Mouse (Mus musculus): ENCODE results near the gene Col6a6.
"Not testable (repeated sequence)": the region's sequence is repeated elsewhere in the genome, so short reads cannot be mapped to it uniquely, and the experiment has no call there.

Gene Col6a6

GRCm38 (mm10) chr9:105827791-105828385 lies at the start of gene Col6a6:
Col6a6 (minus strand) TSS chr9:105828160.
- in situ Hi-C loops (cut with MboI; ENCODE audit: low pct_unique_long_range_greater_than_20kb in 1 of 2, low sequenced_read_pairs in 2 of 2, unreplicated experiment in 1 of 2): no loop called here

GRCm38 (mm10) chr9:105876124-105876523 lies 48.2 kb upstream of the Col6a6 start:
- in situ Hi-C loops (cut with MboI; ENCODE audit: low pct_unique_long_range_greater_than_20kb in 1 of 2, low sequenced_read_pairs in 2 of 2, unreplicated experiment in 1 of 2): no loop called here

- in situ Hi-C loops (cut with MboI; ENCODE audit: low pct_unique_long_range_greater_than_20kb in 1 of 2, low sequenced_read_pairs in 2 of 2, unreplicated experiment in 1 of 2): no loop called here
These were observed 43.7 kb upstream of the Col6a6 start for GRCm38 (mm10) chr9:105871643-105872042.

GRCm38 (mm10) chr9:105857773-105858172 lies 29.8 kb upstream of the Col6a6 start:
- in situ Hi-C loops (cut with MboI; ENCODE audit: low pct_unique_long_range_greater_than_20kb in 1 of 2, low sequenced_read_pairs in 2 of 2, unreplicated experiment in 1 of 2): loop anchor here in 1 of 2 experiments (5.0 kb wide), 1 partner anchor 165 kb away; no protein-coding TSS in a partner anchor

GRCm38 (mm10) chr9:105852778-105853065 lies 24.8 kb upstream of the Col6a6 start:
- in situ Hi-C loops (cut with MboI; ENCODE audit: low pct_unique_long_range_greater_than_20kb in 1 of 2, low sequenced_read_pairs in 2 of 2, unreplicated experiment in 1 of 2): no loop called here

GRCm38 (mm10) chr9:105852015-105852777 lies 24.2 kb upstream of the Col6a6 start:
- in situ Hi-C loops (cut with MboI; ENCODE audit: low pct_unique_long_range_greater_than_20kb in 1 of 2, low sequenced_read_pairs in 2 of 2, unreplicated experiment in 1 of 2): no loop called here

GRCm38 (mm10) chr9:105851011-105851410 lies 23.1 kb upstream of the Col6a6 start:
- in situ Hi-C loops (cut with MboI; ENCODE audit: low pct_unique_long_range_greater_than_20kb in 1 of 2, low sequenced_read_pairs in 2 of 2, unreplicated experiment in 1 of 2): no loop called here

GRCm38 (mm10) chr9:105848396-105848795 lies 20.4 kb upstream of the Col6a6 start:
- in situ Hi-C loops (cut with MboI; ENCODE audit: low pct_unique_long_range_greater_than_20kb in 1 of 2, low sequenced_read_pairs in 2 of 2, unreplicated experiment in 1 of 2): no loop called here

GRCm38 (mm10) chr9:105847261-105847660 lies 19.3 kb upstream of the Col6a6 start:
- in situ Hi-C loops (cut with MboI; ENCODE audit: low pct_unique_long_range_greater_than_20kb in 1 of 2, low sequenced_read_pairs in 2 of 2, unreplicated experiment in 1 of 2): no loop called here

GRCm38 (mm10) chr9:105841386-105841785 lies 13.4 kb upstream of the Col6a6 start:
- in situ Hi-C loops (cut with MboI; ENCODE audit: low pct_unique_long_range_greater_than_20kb in 1 of 2, low sequenced_read_pairs in 2 of 2, unreplicated experiment in 1 of 2): not testable (repeated sequence)

GRCm38 (mm10) chr9:105839147-105839515 lies 11.2 kb upstream of the Col6a6 start:
- in situ Hi-C loops (cut with MboI; ENCODE audit: low pct_unique_long_range_greater_than_20kb in 1 of 2, low sequenced_read_pairs in 2 of 2, unreplicated experiment in 1 of 2): no loop called here

GRCm38 (mm10) chr9:105838396-105839146 lies 10.6 kb upstream of the Col6a6 start:
- in situ Hi-C loops (cut with MboI; ENCODE audit: low pct_unique_long_range_greater_than_20kb in 1 of 2, low sequenced_read_pairs in 2 of 2, unreplicated experiment in 1 of 2): no loop called here

GRCm38 (mm10) chr9:105835587-105835986 lies 7.6 kb upstream of the Col6a6 start:
- in situ Hi-C loops (cut with MboI; ENCODE audit: low pct_unique_long_range_greater_than_20kb in 1 of 2, low sequenced_read_pairs in 2 of 2, unreplicated experiment in 1 of 2): no loop called here

GRCm38 (mm10) chr9:105834799-105835198 lies 6.8 kb upstream of the Col6a6 start:
- in situ Hi-C loops (cut with MboI; ENCODE audit: low pct_unique_long_range_greater_than_20kb in 1 of 2, low sequenced_read_pairs in 2 of 2, unreplicated experiment in 1 of 2): no loop called here

GRCm38 (mm10) chr9:105831291-105831690 lies 3.3 kb upstream of the Col6a6 start:
- in situ Hi-C loops (cut with MboI; ENCODE audit: low pct_unique_long_range_greater_than_20kb in 1 of 2, low sequenced_read_pairs in 2 of 2, unreplicated experiment in 1 of 2): no loop called here

GRCm38 (mm10) chr9:105827076-105827647 lies 798 bp downstream of the Col6a6 start:
- in situ Hi-C loops (cut with MboI; ENCODE audit: low pct_unique_long_range_greater_than_20kb in 1 of 2, low sequenced_read_pairs in 2 of 2, unreplicated experiment in 1 of 2): no loop called here

- in situ Hi-C loops (cut with MboI; ENCODE audit: low pct_unique_long_range_greater_than_20kb in 1 of 2, low sequenced_read_pairs in 2 of 2, unreplicated experiment in 1 of 2): no loop called here
These were observed 7.2 kb downstream of the Col6a6 start for GRCm38 (mm10) chr9:105820711-105821110.

GRCm38 (mm10) chr9:105819155-105819709 lies 8.7 kb downstream of the Col6a6 start:
- in situ Hi-C loops (cut with MboI; ENCODE audit: low pct_unique_long_range_greater_than_20kb in 1 of 2, low sequenced_read_pairs in 2 of 2, unreplicated experiment in 1 of 2): no loop called here

- in situ Hi-C loops (cut with MboI; ENCODE audit: low pct_unique_long_range_greater_than_20kb in 1 of 2, low sequenced_read_pairs in 2 of 2, unreplicated experiment in 1 of 2): no loop called here
These were observed 13.5 kb downstream of the Col6a6 start for GRCm38 (mm10) chr9:105814436-105814835.

Measured in mouse embryonic stem cell (cell line).